Mouse (Mus musculus): Measurements from ENCODE around the gene Chst4.

GRCm38 (mm10) chr8:110008228-110008994 lies 31.1 kb downstream of the Chst4 start:
- TF ChIP-seq CTCF (IDR thresholded peaks at IDR 0.05; ENCODE audit: borderline replicate concordance, insufficient read depth, low read depth, low read length) (no peak), POLR2A (IDR thresholded peaks at IDR 0.05; ENCODE audit: borderline replicate concordance, insufficient read depth, low read length) (no peak)

Data from cerebellum, adult 2 months (tissue).